Mouse (Mus musculus): ENCODE measurements around the gene AC161166.1. TPM values are rescaled to one million over a fixed set of nuclear protein-coding genes. Genes with fewer than 3 reads are reported as not detected.

Gene AC161166.1
- polyA plus RNA-seq, 1 experiment from 2014 or later, result 0.21 TPM

DNA sequence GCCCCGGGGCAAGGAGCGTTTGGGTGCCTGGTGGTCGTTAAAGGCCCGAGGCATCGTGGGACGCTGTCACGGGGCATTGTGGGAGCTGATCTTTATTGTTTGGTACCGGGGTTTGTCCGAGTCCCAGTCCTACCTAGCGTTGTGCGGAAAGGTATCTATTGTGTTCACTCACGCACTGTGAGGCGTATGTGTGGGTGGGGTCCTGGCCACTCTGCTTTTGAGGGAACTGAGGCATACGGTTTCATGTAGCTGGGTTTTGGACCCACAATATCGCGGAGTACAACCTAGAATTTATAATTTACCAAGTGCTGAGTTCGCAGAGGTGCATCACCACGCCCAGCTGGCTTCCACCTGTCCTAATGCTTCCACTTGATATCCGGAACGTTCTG is 4.5 kb downstream of the AC161166.1 start:
- no peak for TF ChIP-seq CTCF (IDR thresholded peaks at IDR 0.05)
- ChIA-PET CTCF (interaction anchor here (0.6 to 2.1 kb wide), 4 partner anchors 10 to 29 kb away, joined by 3 to 7 read pairs (median 4); partner anchors contain the start of gene Irgq), POLR2A (interaction anchor here (0.6 to 2.5 kb wide), 10 partner anchors 8 to 384 kb away, joined by 3 to 11 read pairs (median 4); partner anchors contain the start of gene Irgq)
- no peaks in the 10 kb centered on the region for H3K27me3 ChIP-seq
- ATAC-seq (no peak), DNase-seq (ENCODE audit: low read depth, low spot score) (no peak)
- in situ Hi-C loops (cut with MboI; ENCODE audit: low pct_unique_long_range_greater_than_20kb), result no loop called here

GRCm38 (mm10) chr7:24506838-24507725 is 5.2 kb downstream of the AC161166.1 start, which contains the start of gene Zfp428:
Gene Zfp428 (plus strand): TSS chr7:24507006.
- POLR2A ChIA-PET, result interaction anchor here (0.6 to 2.5 kb wide), 13 partner anchors 9 to 383 kb away, joined by 3 to 11 read pairs (median 4); partner anchors contain the start of gene Irgq
- in situ Hi-C loops (cut with MboI; ENCODE audit: low pct_unique_long_range_greater_than_20kb), result no loop called here
- TF ChIP-seq CTCF (IDR thresholded peaks at IDR 0.05), result no peak
- DNase-seq (ENCODE audit: low read depth, low spot score) (peak; percentile 53), ATAC-seq (peak; percentile 90)
- no peaks in the 10 kb centered on the region for H3K27me3 ChIP-seq
- CTCF ChIA-PET, result interaction anchor here (1.2 to 2.1 kb wide), 4 partner anchors 11 to 34 kb away, joined by 3 to 9 read pairs (median 6); partner anchors contain the start of gene Irgq

- in situ Hi-C loops (cut with MboI; ENCODE audit: low pct_unique_long_range_greater_than_20kb), result no loop called here
- no peaks in the 10 kb centered on the region for H3K27me3 ChIP-seq
- DNase-seq (ENCODE audit: low read depth, low spot score) (peak; percentile 39), ATAC-seq (peak; percentile 1)
- CTCF ChIA-PET, result interaction anchor here (1.2 to 2.1 kb wide), 4 partner anchors 24 to 65 kb away, joined by 3 to 9 read pairs (median 5); partner anchors contain the start of gene Irgq
- no peak for TF ChIP-seq CTCF (IDR thresholded peaks at IDR 0.05)
- POLR2A ChIA-PET, result interaction anchor here (0.6 to 2.5 kb wide), 5 partner anchors 15 to 190 kb away, joined by 3 to 11 read pairs (median 4); partner anchors contain the start of gene Irgq
Observed at GRCm38 (mm10) chr7:24506476-24506837, 5.8 kb downstream of the AC161166.1 start.

GRCm38 (mm10) chr7:24506065-24506459 is 6.2 kb downstream of the AC161166.1 start:
- no peak for TF ChIP-seq CTCF (IDR thresholded peaks at IDR 0.05)
- in situ Hi-C loops (cut with MboI; ENCODE audit: low pct_unique_long_range_greater_than_20kb), result no loop called here
- no peak for ATAC-seq
- CTCF ChIA-PET, result interaction anchor here (1.5 to 2.1 kb wide), 2 partner anchors 33 to 64 kb away, joined by 5 to 9 read pairs; no protein-coding TSS in a partner anchor
- DNase-seq (ENCODE audit: low read depth, low spot score), result no peak
- POLR2A ChIA-PET, result interaction anchor here (0.6 to 2.5 kb wide), 5 partner anchors 13 to 190 kb away, joined by 3 to 11 read pairs (median 3); partner anchors contain the start of gene Irgq
- H3K27me3 ChIP-seq, result no peaks in the 10 kb centered on the region

DNA sequence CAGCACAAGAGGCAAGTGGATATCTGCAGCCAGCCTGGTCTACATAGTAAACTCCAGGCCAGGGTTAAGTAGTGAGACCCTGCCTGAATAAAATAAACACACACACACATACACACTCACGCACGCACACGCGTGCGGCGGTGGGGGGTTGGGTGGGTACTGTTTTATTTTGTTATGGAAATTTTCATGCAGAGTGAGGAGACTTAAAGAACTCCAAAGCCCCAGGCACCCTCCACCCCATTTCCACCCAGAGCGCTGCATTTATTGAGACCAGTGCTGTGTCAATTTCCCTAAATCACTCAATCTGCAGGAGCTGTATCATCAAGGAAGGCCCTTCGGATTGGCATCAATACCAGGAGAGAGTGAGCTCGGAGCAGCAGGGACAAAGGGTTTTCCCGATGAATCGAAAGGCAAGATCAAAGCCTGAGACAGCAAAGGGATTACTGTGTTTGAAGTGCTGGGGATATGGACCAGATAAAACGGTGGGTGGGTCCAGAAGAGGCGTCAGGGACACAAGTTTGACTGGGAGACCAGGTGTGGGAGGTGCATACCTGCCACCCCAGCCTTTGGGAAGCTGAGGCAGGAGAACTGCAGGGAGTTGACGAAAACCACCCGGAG is 6.7 kb downstream of the AC161166.1 start:
- no peak for DNase-seq (ENCODE audit: low read depth, low spot score)
- in situ Hi-C loops (cut with MboI; ENCODE audit: low pct_unique_long_range_greater_than_20kb), result no loop called here
- H3K27me3 ChIP-seq, result no peaks in the 10 kb centered on the region
- no peak for ATAC-seq
- ChIA-PET POLR2A (interaction anchor here (0.7 to 2.5 kb wide), 4 partner anchors 13 to 26 kb away, joined by 3 to 11 read pairs (median 3); partner anchors contain the start of gene Irgq), CTCF (interaction anchor here (1.5 to 2.1 kb wide), 2 partner anchors 32 to 64 kb away, joined by 5 to 9 read pairs; no protein-coding TSS in a partner anchor)
- no peak for TF ChIP-seq CTCF (IDR thresholded peaks at IDR 0.05)

DNA sequence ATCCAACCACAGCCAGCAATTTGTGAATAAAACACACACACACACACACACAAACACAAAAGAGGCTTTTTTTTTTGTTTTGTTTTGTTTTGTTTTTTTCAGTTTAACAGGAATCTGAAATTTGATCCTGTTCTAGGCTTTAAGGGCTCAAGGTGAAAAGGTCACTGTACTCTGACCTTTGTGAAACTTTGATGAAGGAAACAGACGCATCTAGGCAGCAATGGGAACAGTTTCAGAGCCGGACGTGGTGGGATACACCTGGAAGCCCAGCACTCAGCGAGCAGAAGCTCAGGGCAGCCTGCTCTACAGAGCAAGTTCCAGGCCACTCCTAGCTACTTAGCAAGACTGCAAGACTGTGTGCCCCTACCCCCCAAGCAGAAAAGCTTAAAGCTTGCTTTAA is 7.4 kb downstream of the AC161166.1 start:
- TF ChIP-seq CTCF (IDR thresholded peaks at IDR 0.05), result no peak
- in situ Hi-C loops (cut with MboI; ENCODE audit: low pct_unique_long_range_greater_than_20kb), result no loop called here
- ATAC-seq (no peak), DNase-seq (ENCODE audit: low read depth, low spot score) (no peak)
- H3K27me3 ChIP-seq, result no peaks in the 10 kb centered on the region
- CTCF ChIA-PET, result interaction anchor here (1.5 to 2.1 kb wide), 2 partner anchors 31 to 63 kb away, joined by 5 to 9 read pairs; no protein-coding TSS in a partner anchor
- POLR2A ChIA-PET, result interaction anchor here (1.2 kb wide), 2 partner anchors 13 to 19 kb away, joined by 3 read pairs; no protein-coding TSS in a partner anchor

- no peak for TF ChIP-seq CTCF (IDR thresholded peaks at IDR 0.05)
- CTCF ChIA-PET, result no interaction called here
- POLR2A ChIA-PET, result no interaction called here
- ATAC-seq (no peak), DNase-seq (ENCODE audit: low read depth, low spot score) (no peak)
- in situ Hi-C loops (cut with MboI; ENCODE audit: low pct_unique_long_range_greater_than_20kb), result no loop called here
- H3K27me3 ChIP-seq, result no peaks in the 10 kb centered on the region
Observed at GRCm38 (mm10) chr7:24504004-24504403, 8.3 kb downstream of the AC161166.1 start.

GRCm38 (mm10) chr7:24501492-24501891 is 10.8 kb downstream of the AC161166.1 start:
- POLR2A ChIA-PET, result interaction anchor here (0.7 kb wide), 1 partner anchor 12 kb away, joined by 3 read pairs; no protein-coding TSS in a partner anchor
- no peak for DNase-seq (ENCODE audit: low read depth, low spot score)
- in situ Hi-C loops (cut with MboI; ENCODE audit: low pct_unique_long_range_greater_than_20kb), result no loop called here
- TF ChIP-seq CTCF (IDR thresholded peaks at IDR 0.05), result no peak
- H3K27me3 ChIP-seq, result no peaks in the 10 kb centered on the region
- CTCF ChIA-PET, result interaction anchor here (0.7 to 1.9 kb wide), 3 partner anchors 17 to 166 kb away, joined by 3 to 9 read pairs (median 3); no protein-coding TSS in a partner anchor
- ATAC-seq, result no peak

GRCm38 (mm10) chr7:24500929-24501328 is 11.3 kb downstream of the AC161166.1 start:
- no peak for TF ChIP-seq CTCF (IDR thresholded peaks at IDR 0.05)
- CTCF ChIA-PET, result interaction anchor here (0.7 to 1.9 kb wide), 3 partner anchors 17 to 165 kb away, joined by 3 to 9 read pairs (median 3); no protein-coding TSS in a partner anchor
- DNase-seq (ENCODE audit: low read depth, low spot score) (no peak), ATAC-seq (no peak)
- POLR2A ChIA-PET, result no interaction called here
- in situ Hi-C loops (cut with MboI; ENCODE audit: low pct_unique_long_range_greater_than_20kb), result no loop called here
- no peaks in the 10 kb centered on the region for H3K27me3 ChIP-seq

Data from Patski (cell line).